In the genomic region with DNA sequence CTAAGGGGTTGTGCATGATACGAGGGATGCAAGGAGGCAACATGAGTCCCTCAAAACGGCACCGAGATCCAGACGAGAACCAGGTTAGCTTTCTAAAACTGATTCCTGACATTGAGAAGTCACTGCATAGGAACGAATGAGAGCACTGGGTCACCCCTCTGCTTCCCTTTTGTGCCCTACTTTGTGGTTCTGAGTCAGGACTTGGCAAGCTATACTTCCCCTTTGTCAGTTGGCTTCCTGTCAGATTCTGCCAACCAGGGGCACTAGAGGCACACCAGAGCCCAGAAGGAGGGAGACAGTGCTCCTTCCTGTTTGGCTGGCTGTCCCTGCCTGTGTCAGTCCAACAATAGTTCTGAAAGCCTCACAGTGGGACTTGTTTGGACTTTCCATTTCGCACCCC, we compare ENCODE assay signal across 8 mouse cellular contexts. TPM values are rescaled to one million over a fixed set of nuclear protein-coding genes. Genes with fewer than 3 reads are reported as not detected.
DNase-seq lines count a peak whose midpoint lies in the region; ATAC-seq and TF ChIP-seq lines count a peak whose summit lies in the region.
"Had no signal": no experiment of that assay in that cellular context is flagged by ENCODE, and none has a peak within 500 bp of the region (broad histone marks: within the 10 kb centered on the region; RNA-seq: fewer than 3 reads in every experiment).

No protein-coding gene starts in this region.

- H3K9ac ChIP-seq in kidney, embryonic 16.5 days (replicated peaks; ENCODE audit: low read length): no peak overlapping the region
- H3K9ac ChIP-seq: embryonic facial prominence, embryonic 15.5 days had no signal

- peak; percentile 95 for DNase-seq in 416B (ENCODE audit: low read depth)
- peak; percentile 67 for DNase-seq in CD4-positive, CD25-positive, alpha-beta regulatory T cell, adult 2 months (ENCODE audit: low read depth, low spot score)
- peak; percentile 62 to 80 for DNase-seq in cerebellum, adult 18-20 months
- peak; percentile 50 for DNase-seq in lung, adult 2 months
- DNase-seq in spleen, postnatal 14 days (ENCODE audit: low spot score in 2 of 2): peak; percentile 22 to 28
- no peak for DNase-seq in testis, postnatal 10 days (ENCODE audit: low spot score)

- no peak for TF ChIP-seq POLR2A in lung, adult 2 months (IDR thresholded peaks at IDR 0.05; ENCODE audit: borderline replicate concordance, extremely low read depth, low read depth, low read length)

- no peak overlapping the region for H3K4me3 ChIP-seq in kidney, embryonic 16.5 days (ENCODE audit: low read length)
- H3K4me3 ChIP-seq in lung, adult 2 months (replicated peaks; ENCODE audit: extremely low read depth, low read depth, low read length): no peak overlapping the region
- H3K4me3 ChIP-seq: embryonic facial prominence, embryonic 15.5 days had no signal

- H3K4me2 ChIP-seq in kidney, embryonic 16.5 days (replicated peaks; ENCODE audit: low read depth, low read length): no peak overlapping the region
- H3K4me2 ChIP-seq: embryonic facial prominence, embryonic 15.5 days had no signal

- no peaks in the 10 kb centered on the region for H3K27me3 ChIP-seq in kidney, embryonic 16.5 days (ENCODE audit: insufficient read depth, low read length)
- H3K27me3 ChIP-seq: embryonic facial prominence, embryonic 15.5 days had no signal

- ATAC-seq in kidney, embryonic 16.5 days (ENCODE audit: low FRiP score, low TSS enrichment): no peak

- no peaks in the 10 kb centered on the region for H3K36me3 ChIP-seq in kidney, embryonic 16.5 days (ENCODE audit: insufficient read depth, low read length)
- H3K36me3 ChIP-seq: embryonic facial prominence, embryonic 15.5 days had no signal

- WGBS in kidney, embryonic 16.5 days: 84% methylated on average over 6 of the region's 6 CpGs
- 36% methylated on average over 6 of the region's 6 CpGs for WGBS in lung, adult 2 months

- no peaks in the 10 kb centered on the region for H3K9me3 ChIP-seq in kidney, embryonic 16.5 days (ENCODE audit: low read length)
- H3K9me3 ChIP-seq: embryonic facial prominence, embryonic 15.5 days had no signal

- peak overlapping the region; percentile 24; the same call in 1 of the 2 replicates for H3K27ac ChIP-seq in kidney, embryonic 16.5 days (ENCODE audit: low read length)
- H3K27ac ChIP-seq: embryonic facial prominence, embryonic 15.5 days had no signal

- H3K4me1 ChIP-seq in kidney, embryonic 16.5 days (ENCODE audit: insufficient read depth, low read length): no peaks in the 10 kb centered on the region
- peaks cover 11% of the 10 kb centered on the region for H3K4me1 ChIP-seq in lung, adult 2 months (ENCODE audit: control insufficient read depth, insufficient read depth, low read length)

- TF ChIP-seq CTCF in lung, adult 2 months (IDR thresholded peaks at IDR 0.05; ENCODE audit: insufficient read depth, low read length): peak; percentile 11; the same call in 1 of the 2 replicates

RNA-seq across cellular contexts. Expression of gene P4ha2, which starts 56.0 kb away (rescaled TPM):
- polyA plus RNA-seq in kidney, embryonic 16.5 days (2015; fragmentation: Nextera tagmentation; extraction: Ambion mirVana): 38.1 and 43.0 TPM in 2 replicates
- polyA plus RNA-seq in lung, adult 2 months (2012; rRNA removed): 25.9 and 30.0 TPM in 2 replicates
